Mouse (Mus musculus) myocyte (in vitro differentiated cells): ENCODE measurements at regions not wholly inside any gene's neighbourhood (a gene's known extent, or its start where the extent isn't known, plus 50 kb on each side); places are given as distances from the start of the nearest gene placed in this dataset.

Experiments
- H3K27me3 ChIP-seq: one replicate; pipeline ENCODE4 v1.6.1; 2011; ENCODE audit not compliant: control insufficient read depth, insufficient read depth, insufficient read length
- H3K36me3 ChIP-seq: one replicate; pipeline ENCODE4 v1.6.1; 2011; ENCODE audit not compliant: control insufficient read depth, insufficient read depth
- H3K4me2 ChIP-seq: one replicate; pipeline ENCODE4 v1.6.1; 2011; ENCODE audit warnings: low read depth, control low read depth
- H3K4me3 ChIP-seq: one replicate; pipeline ENCODE4 v1.5.1; 2011; ENCODE audit warnings: mild to moderate bottlenecking, control low read depth, moderate library complexity
- H3K79me2 ChIP-seq: one replicate; pipeline ENCODE4 v1.6.1; 2011; ENCODE audit not compliant: control insufficient read depth, insufficient read depth
- H3ac ChIP-seq: one replicate; pipeline ENCODE4 v1.6.1; 2011; ENCODE audit not compliant: control insufficient read depth, insufficient read length
- CEBPB ChIP-seq: IDR thresholded peaks from 2 replicates; pipeline ENCODE4 v1.6.1; 2011; ENCODE audit warnings: mild to moderate bottlenecking, moderate library complexity; ENCODE audit not compliant: poor library complexity, insufficient read depth, severe bottlenecking
- E2F4 ChIP-seq: IDR thresholded peaks from one replicate; pipeline ENCODE4 v1.6.1; 2011; ENCODE audit warnings: mild to moderate bottlenecking, control low read depth, moderate library complexity; ENCODE audit not compliant: insufficient read depth
- MAX ChIP-seq: IDR thresholded peaks from one replicate; pipeline ENCODE4 v1.6.1; 2011; ENCODE audit warnings: low read depth, mild to moderate bottlenecking, control low read depth
- MYOD1 ChIP-seq, 3 experiments: IDR thresholded peaks; one replicate each; pipeline ENCODE4 v1.6.1; 2011; ENCODE audit warnings: control low read depth in 2 of 3, low read depth in 2 of 3, mild to moderate bottlenecking in 2 of 3, moderate library complexity in 1 of 3; ENCODE audit not compliant: insufficient read length in 2 of 3, control insufficient read depth in 1 of 3
- MYOG ChIP-seq, 3 experiments: IDR thresholded peaks; one replicate each; pipeline ENCODE4 v1.6.1; 2011; ENCODE audit warnings: control low read depth in 2 of 3, low read depth in 2 of 3, mild to moderate bottlenecking in 2 of 3; ENCODE audit not compliant: insufficient read length in 2 of 3, control insufficient read depth in 1 of 3, insufficient read depth in 1 of 3
- POLR2A ChIP-seq: IDR thresholded peaks from one replicate; pipeline ENCODE4 v1.6.1; 2011; ENCODE audit warnings: low read depth, mild to moderate bottlenecking, control low read depth, moderate library complexity; ENCODE audit not compliant: insufficient read length
- POLR2AphosphoS2 ChIP-seq: IDR thresholded peaks from one replicate; pipeline ENCODE4 v1.6.1; 2011; ENCODE audit warnings: low read depth, control low read depth; ENCODE audit not compliant: insufficient read length
- REST ChIP-seq: IDR thresholded peaks from one replicate; pipeline ENCODE4 v1.6.1; 2011; ENCODE audit warnings: mild to moderate bottlenecking, control low read depth, moderate library complexity; ENCODE audit not compliant: insufficient read depth, insufficient read length
- SRF ChIP-seq: IDR thresholded peaks from one replicate; pipeline ENCODE4 v1.6.1; 2011; ENCODE audit warnings: low read depth; ENCODE audit not compliant: control insufficient read depth, insufficient read length
- TCF12 ChIP-seq: IDR thresholded peaks from one replicate; pipeline ENCODE4 v1.6.1; 2011; ENCODE audit warnings: mild to moderate bottlenecking, control low read depth; ENCODE audit not compliant: poor library complexity, insufficient read depth, severe bottlenecking
- TCF3 ChIP-seq: IDR thresholded peaks from one replicate; pipeline ENCODE4 v1.6.1; 2011; ENCODE audit warnings: low read depth, control low read depth; ENCODE audit not compliant: insufficient read length
- USF1 ChIP-seq: IDR thresholded peaks from one replicate; pipeline ENCODE4 v1.6.1; 2011; ENCODE audit warnings: low read depth, mild to moderate bottlenecking, control low read depth, moderate library complexity

DNA sequence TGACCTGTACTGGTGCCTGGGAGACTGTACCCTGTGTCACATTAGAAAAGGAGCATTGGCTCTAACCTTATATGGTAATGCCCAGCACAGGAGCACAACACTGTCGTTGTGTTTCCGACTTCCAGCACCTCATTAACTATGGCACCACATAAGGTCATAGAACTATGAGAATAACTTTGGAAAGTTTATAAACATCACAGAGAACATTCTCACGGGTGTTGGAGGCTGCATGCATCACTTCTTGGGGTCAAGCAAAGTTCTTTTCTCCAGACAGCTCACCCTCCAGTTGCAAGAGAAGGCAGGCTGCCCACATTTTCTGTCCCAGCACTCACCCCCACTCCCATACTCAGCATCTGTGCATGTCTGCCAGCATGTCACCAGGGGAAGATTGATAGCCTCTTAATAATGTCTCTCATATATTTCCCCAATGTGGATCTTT is 420.6 kb downstream of the Lmo4 start:
- H3ac ChIP-seq = no peak overlapping the region
- TF ChIP-seq POLR2A (no peak), USF1 (no peak), POLR2AphosphoS2 (no peak), MYOD1 (IDR thresholded peaks at IDR 0.05; ENCODE audit: control insufficient read depth in 1 of 3, insufficient read length in 2 of 3, low read depth in 2 of 3) (no peak)
- no peak overlapping the region for H3K4me2 ChIP-seq

GRCm38 (mm10) chr3:143778161-143778560 is 426.9 kb downstream of the Lmo4 start:
- H3K4me3 ChIP-seq = no peak overlapping the region
- TF ChIP-seq TCF3 (no peak), USF1 (no peak), SRF (no peak), CEBPB (no peak), POLR2A (no peak), TCF12 (no peak), REST (no peak), MYOG (IDR thresholded peaks at IDR 0.05; ENCODE audit: control insufficient read depth in 1 of 3, insufficient read depth in 1 of 3, insufficient read length in 2 of 3, low read depth in 2 of 3) (no peak), MAX (no peak), E2F4 (no peak), MYOD1 (IDR thresholded peaks at IDR 0.05; ENCODE audit: control insufficient read depth in 1 of 3, insufficient read length in 2 of 3, low read depth in 2 of 3) (no peak), POLR2AphosphoS2 (no peak)
- H3K4me2 ChIP-seq = no peak overlapping the region
- H3K79me2 ChIP-seq = no peaks in the 10 kb centered on the region
- no peaks in the 10 kb centered on the region for H3K36me3 ChIP-seq
- no peak overlapping the region for H3ac ChIP-seq
- H3K27me3 ChIP-seq = no peaks in the 10 kb centered on the region

More for the DNA sequence above, 420.6 kb downstream of the Lmo4 start:
- Histone ChIP-seq H3K27me3 (no peaks in the 10 kb centered on the region), H3K4me3 (no peak overlapping the region), H3K79me2 (no peaks in the 10 kb centered on the region), H3K36me3 (no peaks in the 10 kb centered on the region)

GRCm38 (mm10) chr3:143759337-143759736 is 445.7 kb downstream of the Lmo4 start:
- TF ChIP-seq REST (no peak), E2F4 (no peak), CEBPB (no peak), POLR2AphosphoS2 (no peak)
- H3K27me3 ChIP-seq = no peaks in the 10 kb centered on the region
- H3K4me3 ChIP-seq = no peak overlapping the region
- no peak overlapping the region for H3ac ChIP-seq
- no peak overlapping the region for H3K4me2 ChIP-seq
- no peaks in the 10 kb centered on the region for H3K36me3 ChIP-seq
- no peaks in the 10 kb centered on the region for H3K79me2 ChIP-seq

- TF ChIP-seq REST (no peak), MYOG (IDR thresholded peaks at IDR 0.05; ENCODE audit: control insufficient read depth in 1 of 3, insufficient read depth in 1 of 3, insufficient read length in 2 of 3, low read depth in 2 of 3) (no peak), MAX (no peak), SRF (no peak), E2F4 (no peak), MYOD1 (IDR thresholded peaks at IDR 0.05; ENCODE audit: control insufficient read depth in 1 of 3, insufficient read length in 2 of 3, low read depth in 2 of 3) (no peak), CEBPB (no peak)
- H3K79me2 ChIP-seq = no peaks in the 10 kb centered on the region
- no peaks in the 10 kb centered on the region for H3K27me3 ChIP-seq
These were observed 451.8 kb downstream of the Lmo4 start for GRCm38 (mm10) chr3:143753197-143753596.

GRCm38 (mm10) chr3:143752660-143753059 is 452.4 kb downstream of the Lmo4 start:
- Histone ChIP-seq H3K79me2 (no peaks in the 10 kb centered on the region), H3K4me2 (no peak overlapping the region), H3K4me3 (no peak overlapping the region), H3K36me3 (no peaks in the 10 kb centered on the region), H3ac (no peak overlapping the region), H3K27me3 (no peaks in the 10 kb centered on the region)
- TF ChIP-seq USF1 (no peak), TCF3 (no peak), MAX (no peak), SRF (no peak), TCF12 (no peak), E2F4 (no peak), MYOD1 (IDR thresholded peaks at IDR 0.05; ENCODE audit: control insufficient read depth in 1 of 3, insufficient read length in 2 of 3, low read depth in 2 of 3) (no peak), REST (no peak)

More at GRCm38 (mm10) chr3:143753197-143753596, 451.8 kb downstream of the Lmo4 start:
- H3ac ChIP-seq = no peak overlapping the region
- H3K36me3 ChIP-seq = no peaks in the 10 kb centered on the region
- no peak overlapping the region for H3K4me3 ChIP-seq
- no peak overlapping the region for H3K4me2 ChIP-seq
